Mouse (Mus musculus): ENCODE results near the gene Polrmt. TPM values are rescaled to one million over a fixed set of nuclear protein-coding genes. Genes with fewer than 3 reads are reported as not detected.

Gene Polrmt
- polyA plus RNA-seq, 1 experiment from 2014 or later: 36.5 TPM

DNA sequence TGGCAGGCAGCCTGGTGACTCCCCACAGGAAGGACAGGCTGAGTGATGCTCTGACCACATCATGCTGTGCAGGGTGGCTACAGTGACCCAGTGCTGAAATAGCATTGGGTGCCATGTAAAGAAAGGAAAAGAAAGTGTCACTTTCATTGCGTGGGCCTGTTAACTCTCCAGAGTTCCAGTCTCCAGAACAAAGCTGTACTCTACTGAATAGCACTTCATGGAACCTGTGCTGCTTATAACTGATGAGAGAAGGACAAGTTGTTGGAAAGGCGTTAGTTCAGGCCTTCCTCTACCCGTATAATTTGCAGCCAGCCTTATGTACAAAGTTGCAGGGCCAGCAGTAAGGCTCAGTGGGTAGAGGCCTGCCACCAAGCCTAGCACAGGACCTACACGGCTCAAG lies 57.7 kb downstream of the Polrmt start, which contains the start of gene Gzmm:
Gene Gzmm (plus strand): TSS at position 301 of the 400 bp plus-strand sequence.
- Histone ChIP-seq H3K9ac (ENCODE audit: low read depth, low read length) (no peak within 1 kb of the TSS), H3K27me3 (replicated peaks; ENCODE audit: control insufficient read depth, insufficient read depth, low read length) (no peaks in the 10 kb centered on the region), H3K36me3 (ENCODE audit: control insufficient read depth, insufficient read depth, low read length) (peaks cover 46% of the 10 kb centered on the region), H3K27ac (ENCODE audit: low read depth, low read length) (no peak within 1 kb of the TSS), H3K4me1 (replicated peaks; ENCODE audit: control insufficient read depth, insufficient read depth, low read length) (peaks cover 9% of the 10 kb centered on the region), H3K9me3 (ENCODE audit: control insufficient read depth, low read length) (no peaks in the 10 kb centered on the region), H3K4me3 (ENCODE audit: low read depth, low read length) (no peak within 1 kb of the TSS), H3K4me2 (no peak within 1 kb of the TSS)
- 75% methylated on average over 4 of the region's 4 CpGs for WGBS
- DNase-seq (ENCODE audit: low spot score) (no peak), ATAC-seq (replicated peaks; ENCODE audit: low FRiP score) (no peak)

DNA sequence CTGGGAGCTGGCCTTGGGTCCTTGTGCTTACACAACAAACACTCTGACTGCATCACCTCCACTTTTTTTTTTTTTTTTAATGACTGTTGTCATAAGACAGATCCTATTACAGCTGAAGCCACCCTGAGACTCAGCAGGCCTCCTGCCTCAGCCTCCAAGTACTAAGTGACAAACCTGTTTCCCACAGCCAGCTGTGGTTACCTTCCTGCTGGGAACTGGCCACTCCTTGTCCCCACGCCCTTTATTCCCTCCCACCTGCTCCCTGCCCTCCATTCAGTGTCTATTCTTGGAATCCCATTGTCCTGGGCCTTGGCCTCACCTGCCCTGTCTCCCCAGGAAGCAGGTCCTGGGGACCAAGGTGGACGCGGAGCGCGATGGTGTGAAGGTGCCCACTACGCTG lies 58.9 kb downstream of the Polrmt start:
- ATAC-seq (replicated peaks; ENCODE audit: low FRiP score): no peak
- no peak overlapping the region for H3K4me3 ChIP-seq (ENCODE audit: low read depth, low read length)
- H3K36me3 ChIP-seq (ENCODE audit: control insufficient read depth, insufficient read depth, low read length): peaks cover 46% of the 10 kb centered on the region
- no peak for DNase-seq (ENCODE audit: low spot score)
- H3K4me1 ChIP-seq (replicated peaks; ENCODE audit: control insufficient read depth, insufficient read depth, low read length): peaks cover 16% of the 10 kb centered on the region
- no peak overlapping the region for H3K4me2 ChIP-seq
- WGBS: 97% methylated on average over 6 of the region's 6 CpGs
- no peak overlapping the region for H3K27ac ChIP-seq (ENCODE audit: low read depth, low read length)
- H3K27me3 ChIP-seq (replicated peaks; ENCODE audit: control insufficient read depth, insufficient read depth, low read length): no peaks in the 10 kb centered on the region
- H3K9me3 ChIP-seq (ENCODE audit: control insufficient read depth, low read length): no peaks in the 10 kb centered on the region
- H3K9ac ChIP-seq (ENCODE audit: low read depth, low read length): no peak overlapping the region

DNA sequence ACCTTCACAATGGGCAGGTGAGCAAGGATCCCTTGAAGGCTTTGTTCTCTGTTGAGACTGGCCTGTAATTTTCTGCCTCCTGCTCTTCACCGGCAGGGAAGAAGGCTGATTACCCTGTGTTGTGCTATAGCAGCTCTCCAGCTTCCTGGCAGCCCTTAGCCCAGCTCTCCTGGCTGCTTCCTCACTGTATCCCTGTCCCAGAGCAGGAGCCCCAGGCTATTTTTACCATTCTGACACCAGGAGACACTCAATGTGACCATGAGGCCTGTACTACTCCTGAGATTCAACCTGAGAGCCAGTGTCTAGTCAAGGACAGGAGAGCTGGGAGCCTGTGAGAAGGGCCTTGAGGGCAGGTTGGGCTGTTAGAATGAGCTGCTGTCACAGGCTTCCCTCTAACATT lies 59.7 kb downstream of the Polrmt start:
- no peak overlapping the region for H3K9ac ChIP-seq (ENCODE audit: low read depth, low read length)
- no peak for ATAC-seq (replicated peaks; ENCODE audit: low FRiP score)
- no peak overlapping the region for H3K27ac ChIP-seq (ENCODE audit: low read depth, low read length)
- peaks cover 16% of the 10 kb centered on the region for H3K4me1 ChIP-seq (replicated peaks; ENCODE audit: control insufficient read depth, insufficient read depth, low read length)
- peaks cover 46% of the 10 kb centered on the region for H3K36me3 ChIP-seq (ENCODE audit: control insufficient read depth, insufficient read depth, low read length)
- no peak overlapping the region for H3K4me3 ChIP-seq (ENCODE audit: low read depth, low read length)
- no peak for DNase-seq (ENCODE audit: low spot score)
- no peak overlapping the region for H3K4me2 ChIP-seq
- H3K9me3 ChIP-seq (ENCODE audit: control insufficient read depth, low read length): no peaks in the 10 kb centered on the region
- H3K27me3 ChIP-seq (replicated peaks; ENCODE audit: control insufficient read depth, insufficient read depth, low read length): no peaks in the 10 kb centered on the region
- 95% methylated on average over 1 of the region's 1 CpGs for WGBS

DNA sequence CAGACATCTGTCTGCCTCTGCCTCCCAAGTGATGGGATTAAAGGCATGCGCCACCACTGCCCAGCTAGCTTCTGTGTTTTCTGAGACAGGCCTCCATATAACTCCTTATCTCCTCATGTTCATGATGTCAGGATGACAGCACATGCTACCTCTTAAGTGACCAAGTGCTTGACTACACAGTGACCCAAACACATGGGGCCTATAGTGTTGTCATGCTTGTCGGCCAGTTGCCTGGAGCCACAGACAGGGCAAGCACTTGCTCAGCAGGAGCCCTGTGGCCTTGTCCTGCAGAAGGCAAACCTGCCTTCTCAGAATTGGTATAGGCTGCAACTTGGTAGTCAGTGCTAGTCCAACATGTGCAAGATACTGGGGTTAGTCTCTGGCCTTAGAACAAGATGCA lies 60.2 kb downstream of the Polrmt start:
- no peaks in the 10 kb centered on the region for H3K9me3 ChIP-seq (ENCODE audit: control insufficient read depth, low read length)
- DNase-seq (ENCODE audit: low spot score): no peak
- H3K4me1 ChIP-seq (replicated peaks; ENCODE audit: control insufficient read depth, insufficient read depth, low read length): peaks cover 16% of the 10 kb centered on the region
- 92% methylated on average over 2 of the region's 2 CpGs for WGBS
- H3K36me3 ChIP-seq (ENCODE audit: control insufficient read depth, insufficient read depth, low read length): peaks cover 46% of the 10 kb centered on the region
- H3K4me3 ChIP-seq (ENCODE audit: low read depth, low read length): no peak overlapping the region
- no peak overlapping the region for H3K4me2 ChIP-seq
- H3K9ac ChIP-seq (ENCODE audit: low read depth, low read length): no peak overlapping the region
- no peaks in the 10 kb centered on the region for H3K27me3 ChIP-seq (replicated peaks; ENCODE audit: control insufficient read depth, insufficient read depth, low read length)
- ATAC-seq (replicated peaks; ENCODE audit: low FRiP score): no peak
- H3K27ac ChIP-seq (ENCODE audit: low read depth, low read length): no peak overlapping the region

Other genes with a start within 250 kb of the Polrmt start
- 27.1 and 30.1 TPM in 2 replicates for gene Plpp2, start 212.8 kb downstream of the Polrmt start, polyA plus RNA-seq (2014; fragmentation: Nextera tagmentation; extraction: Ambion mirVana)
- 33.1 and 36.5 TPM in 2 replicates for gene Mier2, start 191.4 kb downstream of the Polrmt start, polyA plus RNA-seq (2014; fragmentation: Nextera tagmentation; extraction: Ambion mirVana)
- gene Theg, start 159.2 kb downstream of the Polrmt start, polyA plus RNA-seq (2014; fragmentation: Nextera tagmentation; extraction: Ambion mirVana): not detected in 2 replicates
- gene C2cd4c, start 132.6 kb downstream of the Polrmt start, polyA plus RNA-seq (2014; fragmentation: Nextera tagmentation; extraction: Ambion mirVana): not detected in 2 replicates
- gene Shc2, start 108.7 kb downstream of the Polrmt start, polyA plus RNA-seq (2014; fragmentation: Nextera tagmentation; extraction: Ambion mirVana): 2.0 and 2.1 TPM in 2 replicates
- not detected in 2 replicates for gene Odf3l2, start 100.8 kb downstream of the Polrmt start, polyA plus RNA-seq (2014; fragmentation: Nextera tagmentation; extraction: Ambion mirVana)
- gene Madcam1, start 82.0 kb downstream of the Polrmt start, polyA plus RNA-seq (2014; fragmentation: Nextera tagmentation; extraction: Ambion mirVana): 1.1 and 1.4 TPM in 2 replicates
- gene Tpgs1, start 77.2 kb downstream of the Polrmt start, polyA plus RNA-seq (2014; fragmentation: Nextera tagmentation; extraction: Ambion mirVana): 48.5 and 50.5 TPM in 2 replicates
- gene Cdc34, start 64.4 kb downstream of the Polrmt start, polyA plus RNA-seq (2014; fragmentation: Nextera tagmentation; extraction: Ambion mirVana): 213 and 236 TPM in 2 replicates
- 0.16 and 0.45 TPM in 2 replicates for gene Gzmm, start 57.6 kb downstream of the Polrmt start, polyA plus RNA-seq (2014; fragmentation: Nextera tagmentation; extraction: Ambion mirVana)
- gene Bsg, start 42.1 kb downstream of the Polrmt start, polyA plus RNA-seq (2014; fragmentation: Nextera tagmentation; extraction: Ambion mirVana): 992 and 1,001 TPM in 2 replicates
- not detected in 2 replicates for gene Hcn2, start 29.9 kb downstream of the Polrmt start, polyA plus RNA-seq (2014; fragmentation: Nextera tagmentation; extraction: Ambion mirVana)
- 0.23 TPM in 1 of 2 replicates, not detected in the other for gene Fgf22, start 8.5 kb upstream of the Polrmt start, polyA plus RNA-seq (2014; fragmentation: Nextera tagmentation; extraction: Ambion mirVana)
- gene Rnf126, start 20.4 kb upstream of the Polrmt start, polyA plus RNA-seq (2014; fragmentation: Nextera tagmentation; extraction: Ambion mirVana): 105 and 119 TPM in 2 replicates
- gene Fstl3, start 30.7 kb upstream of the Polrmt start, polyA plus RNA-seq (2014; fragmentation: Nextera tagmentation; extraction: Ambion mirVana): 1.8 and 2.6 TPM in 2 replicates
- gene Prss57, start 44.4 kb upstream of the Polrmt start, polyA plus RNA-seq (2014; fragmentation: Nextera tagmentation; extraction: Ambion mirVana): 1.5 and 1.7 TPM in 2 replicates
- 27.6 and 28.6 TPM in 2 replicates for gene Palm, start 47.0 kb upstream of the Polrmt start, polyA plus RNA-seq (2014; fragmentation: Nextera tagmentation; extraction: Ambion mirVana)
- 0.69 and 1.5 TPM in 2 replicates for gene Misp, start 74.4 kb upstream of the Polrmt start, polyA plus RNA-seq (2014; fragmentation: Nextera tagmentation; extraction: Ambion mirVana)
- 329 and 336 TPM in 2 replicates for gene Ptbp1, start 107.8 kb upstream of the Polrmt start, polyA plus RNA-seq (2014; fragmentation: Nextera tagmentation; extraction: Ambion mirVana)
- gene Prtn3, start 127.9 kb upstream of the Polrmt start, polyA plus RNA-seq (2014; fragmentation: Nextera tagmentation; extraction: Ambion mirVana): 50.9 and 52.4 TPM in 2 replicates
- gene Plppr3, start 128.1 kb upstream of the Polrmt start, polyA plus RNA-seq (2014; fragmentation: Nextera tagmentation; extraction: Ambion mirVana): 17.6 and 20.9 TPM in 2 replicates
- gene Elane, start 139.7 kb upstream of the Polrmt start, polyA plus RNA-seq (2014; fragmentation: Nextera tagmentation; extraction: Ambion mirVana): 11.1 and 11.8 TPM in 2 replicates
- not detected in 2 replicates for gene Cfd, start 144.3 kb upstream of the Polrmt start, polyA plus RNA-seq (2014; fragmentation: Nextera tagmentation; extraction: Ambion mirVana)
- 32.6 and 37.4 TPM in 2 replicates for gene Med16, start 162.3 kb upstream of the Polrmt start, polyA plus RNA-seq (2014; fragmentation: Nextera tagmentation; extraction: Ambion mirVana)
- gene Gm26602, start 164.3 kb upstream of the Polrmt start, polyA plus RNA-seq (2014; fragmentation: Nextera tagmentation; extraction: Ambion mirVana): 7.4 TPM in 1 of 2 replicates, not detected in the other
- 0.66 and 0.75 TPM in 2 replicates for gene Kiss1r, start 170.4 kb upstream of the Polrmt start, polyA plus RNA-seq (2014; fragmentation: Nextera tagmentation; extraction: Ambion mirVana)
- gene R3hdm4, start 174.6 kb upstream of the Polrmt start, polyA plus RNA-seq (2014; fragmentation: Nextera tagmentation; extraction: Ambion mirVana): 99.4 and 104 TPM in 2 replicates
- 10.8 and 12.4 TPM in 2 replicates for gene Arid3a, start 180.5 kb upstream of the Polrmt start, polyA plus RNA-seq (2014; fragmentation: Nextera tagmentation; extraction: Ambion mirVana)
- gene Wdr18, start 213.6 kb upstream of the Polrmt start, polyA plus RNA-seq (2014; fragmentation: Nextera tagmentation; extraction: Ambion mirVana): 164 and 171 TPM in 2 replicates
- 0.10 and 0.14 TPM in 2 replicates for gene Grin3b, start 224.1 kb upstream of the Polrmt start, polyA plus RNA-seq (2014; fragmentation: Nextera tagmentation; extraction: Ambion mirVana)
- 14.9 and 20.2 TPM in 2 replicates for gene Tmem259, start 237.7 kb upstream of the Polrmt start, polyA plus RNA-seq (2014; fragmentation: Nextera tagmentation; extraction: Ambion mirVana)
- 115 and 124 TPM in 2 replicates for gene Cnn2, start 242.0 kb upstream of the Polrmt start, polyA plus RNA-seq (2014; fragmentation: Nextera tagmentation; extraction: Ambion mirVana)
- gene Abca7, start 249.9 kb upstream of the Polrmt start, polyA plus RNA-seq (2014; fragmentation: Nextera tagmentation; extraction: Ambion mirVana): 7.7 and 8.6 TPM in 2 replicates

Data from liver, embryonic 11.5 days (tissue).